Mouse (Mus musculus) midbrain, embryonic 11.5 days (tissue): Measurements from ENCODE around the gene Ccdc9b. TPM values are rescaled to one million over a fixed set of nuclear protein-coding genes. Genes with fewer than 3 reads are reported as not detected.
A peak's percentile ranks its signal among the peaks of the same experiment; 100 is the strongest.

ENCODE experiments used
- ATAC-seq: fragments of 200-750 bp; cut with Nextera tagmentation; 2 replicates; pipeline ENCODE4 v1.8.0; 2017; ENCODE audit warnings: moderate TSS enrichment, moderate library complexity; ENCODE audit not compliant: low FRiP score
- DNase-seq: peaks from one replicate; pipeline ENCODE4 v3.0.0; 2015; ENCODE audit warnings: low spot score; ENCODE audit errors: missing footprints
- H3K27ac ChIP-seq: fragments of 300-500 bp; sonication (generic); 2 replicates; pipeline ENCODE4 v1.5.1; 2014; ENCODE audit warnings: low read depth, low read length
- H3K27me3 ChIP-seq: fragments of 300-500 bp; sonication (generic); 2 replicates; pipeline ENCODE4 v1.6.1; 2014; ENCODE audit warnings: mild to moderate bottlenecking, low read length, moderate library complexity, mixed read lengths; ENCODE audit not compliant: control insufficient read depth, insufficient read depth
- H3K36me3 ChIP-seq: fragments of 300-500 bp; sonication (generic); 2 replicates; pipeline ENCODE4 v1.6.1; 2014; ENCODE audit warnings: mild to moderate bottlenecking, low read length, moderate library complexity, mixed read lengths; ENCODE audit not compliant: control insufficient read depth, insufficient read depth
- H3K4me1 ChIP-seq: fragments of 300-500 bp; sonication (generic); 2 replicates; pipeline ENCODE4 v1.6.1; 2014; ENCODE audit warnings: low read length; ENCODE audit not compliant: control insufficient read depth, insufficient read depth
- H3K4me2 ChIP-seq: fragments of 300-500 bp; sonication (generic); 2 replicates; pipeline ENCODE4 v1.6.1; 2014; ENCODE audit warnings: mild to moderate bottlenecking, moderate library complexity
- H3K4me3 ChIP-seq: fragments of 300-500 bp; sonication (generic); 2 replicates; pipeline ENCODE4 v1.5.1; 2014; ENCODE audit warnings: low read depth, low read length
- H3K9ac ChIP-seq: fragments of 300-500 bp; sonication (generic); 2 replicates; pipeline ENCODE4 v1.6.1; 2014; ENCODE audit warnings: low read length
- H3K9me3 ChIP-seq: fragments of 300-500 bp; sonication (generic); 2 replicates; pipeline ENCODE4 v1.6.1; 2016; ENCODE audit warnings: low read length; ENCODE audit not compliant: control insufficient read depth
- WGBS: fragments of 180-500 bp; shearing (Covaris S2); extraction: QIAGEN DNeasy Blood & Tissue Kit; methylation state at CpG from one replicate; pipeline ENCODE4 v1.1.7; 2014; 5-methylcytosine and 5-hydroxymethylcytosine counted together
- polyA plus RNA-seq: library from polyadenylated mRNA; unstranded; fragments of >200 nt; fragmentation: Nextera tagmentation; extraction: Ambion mirVana; gene quantifications from 2 replicates; pipeline ENCODE4 v1.2.1, GENCODE M21; 2014

Ccdc9b gene
- polyA plus RNA-seq, result 0.86 and 0.92 TPM in 2 replicates

DNA sequence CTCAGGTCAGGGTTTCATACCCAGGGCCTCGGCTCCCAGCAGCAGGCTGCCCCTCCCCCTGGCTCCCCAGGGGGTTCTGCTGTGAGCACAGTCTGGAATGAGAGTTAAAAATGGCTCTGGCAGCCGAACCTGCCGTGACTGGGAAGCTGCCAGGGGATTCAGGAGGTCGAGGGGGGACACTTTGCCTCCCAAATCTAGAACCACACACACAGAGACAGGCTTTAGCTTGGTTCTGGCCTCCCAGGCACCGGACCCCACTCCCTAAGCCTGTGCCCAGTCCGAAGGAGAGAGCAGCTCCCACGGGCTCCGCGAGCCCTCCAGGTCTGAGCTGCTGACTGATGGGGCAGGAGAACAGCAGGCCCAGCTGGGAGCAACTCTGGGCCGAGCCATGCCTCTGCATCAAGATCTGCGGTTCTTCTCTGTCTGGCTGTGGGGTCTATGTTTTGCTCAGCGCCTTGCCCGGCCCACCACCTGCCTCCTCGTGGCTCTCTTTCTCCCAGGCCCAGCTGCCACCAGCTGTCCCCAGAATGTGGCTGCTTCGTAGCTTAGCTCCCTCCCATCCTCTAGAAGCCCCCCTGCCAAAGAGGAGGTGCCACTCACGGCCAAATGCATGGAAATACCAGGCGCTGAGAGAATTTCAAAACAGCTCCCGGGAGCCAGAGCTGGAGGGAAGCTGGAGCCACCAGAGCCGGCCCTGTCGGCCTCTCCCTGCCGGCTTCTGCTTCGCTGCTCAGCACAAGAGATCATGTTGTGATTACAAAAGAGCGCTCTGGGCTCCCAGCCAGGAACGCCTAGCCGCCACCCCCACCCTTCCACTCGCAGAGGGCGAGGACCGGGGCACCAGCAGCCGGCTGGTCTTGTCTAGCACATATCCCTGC, at the start of gene Ccdc9b:
Gene Ccdc9b, minus strand, starts transcription at position 756 of the 878 bp plus-strand sequence.
- DNase-seq (peak; percentile 97), ATAC-seq (peak; percentile 79)
- Histone ChIP-seq H3K27ac (peak within 1 kb of the TSS; percentile 89), H3K4me1 (peaks cover 25% of the 10 kb centered on the region), H3K27me3 (peaks cover 5% of the 10 kb centered on the region; the same call in 1 of the 2 replicates), H3K9ac (peak within 1 kb of the TSS; percentile 66), H3K9me3 (no peaks in the 10 kb centered on the region), H3K4me2 (peak within 1 kb of the TSS; percentile 44), H3K36me3 (no peaks in the 10 kb centered on the region), H3K4me3 (peak within 1 kb of the TSS; percentile 19)
- WGBS, result 7% methylated on average over 29 of the region's 29 CpGs

DNA sequence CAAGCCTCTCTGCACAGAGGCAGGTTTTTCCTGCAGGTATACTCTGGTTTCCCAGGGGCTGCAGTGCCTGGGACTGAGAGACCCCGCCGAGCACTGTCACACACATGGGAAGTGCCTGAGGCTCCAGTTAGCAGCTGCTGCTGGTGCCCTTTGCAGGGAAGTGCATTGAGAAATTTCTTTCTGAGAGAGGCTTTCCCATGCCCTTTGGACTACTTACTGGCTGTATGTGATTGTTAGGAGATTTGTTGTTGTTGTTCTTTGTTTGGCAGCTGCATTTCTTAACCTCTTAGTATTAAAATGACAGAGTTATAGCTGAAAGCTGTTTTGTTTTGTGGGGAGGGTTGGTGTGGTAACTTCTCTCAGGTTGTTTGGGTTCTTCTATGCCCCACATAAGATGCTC, 48.4 kb upstream of the Ccdc9b start:
- Histone ChIP-seq H3K4me1 (peaks cover 9% of the 10 kb centered on the region), H3K9me3 (no peaks in the 10 kb centered on the region), H3K4me3 (no peak overlapping the region), H3K36me3 (no peaks in the 10 kb centered on the region), H3K4me2 (no peak overlapping the region), H3K27ac (no peak overlapping the region), H3K27me3 (no peaks in the 10 kb centered on the region), H3K9ac (no peak overlapping the region)
- ATAC-seq (no peak), DNase-seq (no peak)
- 43% methylated on average over 2 of the region's 2 CpGs for WGBS

DNA sequence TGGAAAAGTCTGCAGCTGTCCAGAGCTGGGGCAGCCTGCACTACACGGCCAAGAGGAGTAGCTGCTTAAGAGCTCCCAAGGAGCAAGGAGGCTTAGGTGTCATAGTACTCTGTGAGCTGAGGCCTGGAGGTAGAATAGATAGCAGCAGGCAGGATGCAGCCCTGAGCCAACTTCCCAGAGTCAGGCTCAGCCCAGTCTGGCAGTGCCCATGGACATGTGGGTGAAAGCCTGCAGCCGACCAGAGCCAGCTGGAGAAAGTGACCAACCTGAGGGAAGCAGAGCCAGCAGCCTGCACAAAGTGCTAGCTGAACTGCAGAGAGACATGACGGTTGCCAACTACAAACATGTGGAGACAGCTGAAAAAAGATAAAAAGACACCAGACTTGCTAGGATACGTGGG, 44.4 kb upstream of the Ccdc9b start:
- WGBS, result 74% methylated on average over 4 of the region's 4 CpGs
- Histone ChIP-seq H3K9me3 (no peaks in the 10 kb centered on the region), H3K36me3 (no peaks in the 10 kb centered on the region), H3K4me3 (no peak overlapping the region), H3K27me3 (no peaks in the 10 kb centered on the region), H3K27ac (no peak overlapping the region), H3K4me2 (no peak overlapping the region), H3K9ac (no peak overlapping the region), H3K4me1 (no peaks in the 10 kb centered on the region)
- no peak for DNase-seq
- no peak for ATAC-seq

DNA sequence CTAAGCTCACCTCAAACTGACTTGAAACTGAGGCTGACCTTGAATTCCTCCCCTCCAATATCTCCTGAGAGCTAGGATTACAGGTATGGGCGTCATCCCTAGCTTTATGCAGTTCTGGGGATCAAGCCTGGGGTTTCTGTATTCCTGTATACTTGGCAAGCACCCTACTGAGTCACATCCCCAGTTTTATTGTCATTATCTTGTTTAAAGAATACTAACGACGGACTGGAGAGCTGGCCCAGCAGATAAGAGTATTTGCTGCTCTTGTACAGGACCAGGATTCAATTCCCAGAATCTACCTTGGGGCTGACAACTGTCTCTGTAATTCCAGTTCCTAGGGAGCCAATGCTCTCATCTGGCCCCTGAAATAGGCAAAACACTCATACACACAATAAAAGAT, 43.3 kb upstream of the Ccdc9b start:
- no peak overlapping the region for H3K9ac ChIP-seq
- no peaks in the 10 kb centered on the region for H3K9me3 ChIP-seq
- H3K27ac ChIP-seq, result no peak overlapping the region
- DNase-seq (no peak), ATAC-seq (no peak)
- H3K36me3 ChIP-seq, result no peaks in the 10 kb centered on the region
- H3K4me3 ChIP-seq, result no peak overlapping the region
- no peaks in the 10 kb centered on the region for H3K27me3 ChIP-seq
- no peak overlapping the region for H3K4me2 ChIP-seq
- H3K4me1 ChIP-seq, result no peaks in the 10 kb centered on the region
- 60% methylated on average over 3 of the region's 3 CpGs for WGBS

DNA sequence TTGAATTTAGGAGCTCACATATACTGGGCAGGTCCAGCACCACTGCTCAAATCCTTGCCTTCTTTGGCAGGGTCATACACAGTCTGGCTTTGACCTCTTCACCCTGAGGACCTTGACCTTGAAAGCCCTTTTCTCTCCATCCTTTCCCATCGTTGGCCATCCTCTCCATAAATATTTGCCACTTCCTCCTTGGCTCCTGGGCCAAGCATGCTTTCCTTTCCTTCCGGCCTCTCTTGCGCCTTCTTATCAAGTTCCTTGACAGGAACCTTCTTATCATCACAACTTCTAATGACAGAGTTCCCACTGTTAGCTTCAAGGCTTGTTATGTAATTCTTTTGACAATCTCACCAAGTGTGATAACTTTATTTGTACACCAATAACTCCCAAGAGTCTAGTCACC, 42.7 kb upstream of the Ccdc9b start:
- no peak overlapping the region for H3K4me2 ChIP-seq
- DNase-seq, result no peak
- H3K9me3 ChIP-seq, result no peaks in the 10 kb centered on the region
- no peak overlapping the region for H3K27ac ChIP-seq
- H3K9ac ChIP-seq, result no peak overlapping the region
- H3K4me1 ChIP-seq, result no peaks in the 10 kb centered on the region
- no peak for ATAC-seq
- H3K36me3 ChIP-seq, result no peaks in the 10 kb centered on the region
- no peak overlapping the region for H3K4me3 ChIP-seq
- H3K27me3 ChIP-seq, result no peaks in the 10 kb centered on the region
- 70% methylated on average over 3 of the region's 3 CpGs for WGBS

DNA sequence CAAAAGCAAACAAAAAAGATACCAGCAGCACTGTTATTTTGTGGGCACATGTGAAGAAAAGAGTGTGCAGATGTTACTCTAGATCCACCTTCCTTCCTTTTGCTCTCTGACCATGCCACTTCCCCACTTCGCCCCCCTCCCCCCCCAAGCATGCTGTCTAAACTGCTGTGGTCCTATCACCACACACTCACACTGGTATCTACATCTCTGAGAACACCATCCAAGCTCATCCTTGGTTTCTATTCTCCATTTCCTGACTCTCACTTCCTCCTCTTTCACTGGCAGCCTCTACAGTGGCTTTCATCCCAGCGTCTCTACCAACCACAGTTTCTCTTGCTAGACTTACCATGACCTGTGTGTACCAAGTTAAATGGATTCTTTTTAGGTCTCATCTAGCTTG, 42.0 kb upstream of the Ccdc9b start:
- H3K4me1 ChIP-seq, result no peaks in the 10 kb centered on the region
- ATAC-seq, result no peak
- no peak overlapping the region for H3K4me2 ChIP-seq

DNA sequence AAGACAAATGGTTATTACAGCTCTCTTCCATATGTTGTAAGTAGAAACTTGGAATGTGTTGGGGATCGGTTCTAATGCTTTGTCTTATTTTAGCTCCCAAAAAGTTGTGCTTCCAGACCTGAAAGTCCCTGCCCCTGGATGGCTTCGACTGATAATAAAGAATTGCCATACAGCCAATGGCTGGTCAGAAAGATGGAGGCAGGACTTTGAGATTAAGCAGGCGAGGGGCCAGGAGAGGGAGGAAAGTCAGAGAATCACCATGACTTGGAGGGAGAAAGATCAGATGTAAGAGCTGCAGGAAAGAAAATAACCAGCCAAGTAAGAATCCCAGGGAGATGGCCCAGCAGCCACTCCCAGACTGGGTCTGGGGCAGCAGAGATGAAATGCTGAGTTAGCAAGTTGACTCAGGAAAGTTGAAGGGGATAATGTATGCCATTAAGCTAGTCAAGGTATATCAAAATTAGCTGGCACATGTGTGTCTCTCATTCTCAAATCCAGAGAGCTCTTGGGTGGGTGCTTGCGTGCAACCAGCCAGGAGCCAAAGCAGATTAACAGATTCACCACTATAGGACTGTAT, 40.2 kb upstream of the Ccdc9b start:
- ATAC-seq (no peak), DNase-seq (no peak)
- H3K4me1 ChIP-seq, result no peaks in the 10 kb centered on the region
- no peaks in the 10 kb centered on the region for H3K9me3 ChIP-seq
- H3K27ac ChIP-seq, result no peak overlapping the region
- 75% methylated on average over 4 of the region's 4 CpGs for WGBS
- H3K9ac ChIP-seq, result no peak overlapping the region
- no peak overlapping the region for H3K4me2 ChIP-seq
- H3K4me3 ChIP-seq, result no peak overlapping the region
- no peaks in the 10 kb centered on the region for H3K27me3 ChIP-seq
- no peaks in the 10 kb centered on the region for H3K36me3 ChIP-seq

More for the DNA sequence above, 42.0 kb upstream of the Ccdc9b start:
- Histone ChIP-seq H3K27ac (no peak overlapping the region), H3K4me3 (no peak overlapping the region), H3K36me3 (no peaks in the 10 kb centered on the region), H3K9ac (no peak overlapping the region), H3K9me3 (no peaks in the 10 kb centered on the region), H3K27me3 (no peaks in the 10 kb centered on the region)
- WGBS, result 80% methylated on average over 2 of the region's 2 CpGs
- DNase-seq, result no peak

DNA sequence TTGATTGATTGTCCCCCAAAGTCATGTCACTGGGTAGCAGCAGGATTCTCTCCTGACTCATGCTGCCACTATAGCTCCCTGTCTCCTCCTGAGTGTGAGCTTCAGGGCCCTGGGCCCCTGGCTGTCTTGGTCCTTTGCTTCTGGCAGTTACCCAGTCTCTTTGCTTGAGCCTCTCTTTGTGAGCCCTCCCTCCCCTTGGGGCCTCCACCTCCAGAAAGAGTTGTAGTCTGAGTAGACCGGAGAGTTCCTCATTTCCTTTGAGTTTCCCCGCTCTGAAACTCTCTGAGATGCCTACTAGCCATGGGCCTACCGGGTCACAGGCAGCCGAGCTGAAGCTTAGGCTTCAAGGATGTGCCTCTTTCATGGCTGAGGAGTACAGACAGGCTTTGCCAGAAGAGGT, 31.2 kb upstream of the Ccdc9b start:
- H3K4me1 ChIP-seq, result peaks cover 4% of the 10 kb centered on the region; the same call in 1 of the 2 replicates
- H3K36me3 ChIP-seq, result no peaks in the 10 kb centered on the region
- no peak for ATAC-seq

DNA sequence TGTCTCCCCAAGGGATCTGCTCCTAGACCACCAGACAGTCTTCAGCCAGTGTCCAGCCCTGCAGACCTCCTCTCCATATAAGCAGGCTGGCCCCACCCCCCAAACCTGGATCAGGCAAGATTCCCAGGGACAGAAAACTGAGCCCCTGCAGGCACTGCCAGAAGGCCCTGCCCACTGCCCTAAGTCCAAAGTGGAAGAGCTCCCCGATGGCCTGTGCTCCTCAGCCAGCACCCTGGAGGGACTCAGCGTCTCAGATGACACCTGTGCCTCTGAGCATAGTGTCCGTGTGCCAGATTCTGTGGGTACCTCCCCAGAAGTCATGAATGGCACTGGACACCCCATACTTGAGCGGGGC, 29.8 kb upstream of the Ccdc9b start:
- WGBS, result 75% methylated on average over 4 of the region's 4 CpGs
- Histone ChIP-seq H3K27ac (no peak overlapping the region), H3K36me3 (no peaks in the 10 kb centered on the region), H3K27me3 (no peaks in the 10 kb centered on the region; the same call in 1 of the 2 replicates), H3K4me3 (no peak overlapping the region), H3K9ac (no peak overlapping the region), H3K4me1 (peaks cover 4% of the 10 kb centered on the region; the same call in 1 of the 2 replicates), H3K9me3 (no peaks in the 10 kb centered on the region), H3K4me2 (no peak overlapping the region)
- ATAC-seq (no peak), DNase-seq (no peak)

More for the DNA sequence above, 31.2 kb upstream of the Ccdc9b start:
- H3K9me3 ChIP-seq, result no peaks in the 10 kb centered on the region
- no peak for DNase-seq
- no peak overlapping the region for H3K4me3 ChIP-seq
- H3K27ac ChIP-seq, result no peak overlapping the region
- H3K9ac ChIP-seq, result no peak overlapping the region
- WGBS, result 84% methylated on average over 4 of the region's 4 CpGs
- no peak overlapping the region for H3K4me2 ChIP-seq
- no peaks in the 10 kb centered on the region; the same call in 1 of the 2 replicates for H3K27me3 ChIP-seq
